Mouse (Mus musculus): ENCODE results near the gene Dpy19l3. TPM values are rescaled to one million over a fixed set of nuclear protein-coding genes. Genes with fewer than 3 reads are reported as not detected.

The Dpy19l3 gene
- total RNA-seq, 2 experiments from 2014 or later, result 1.7 to 6.2 TPM

- ATAC-seq (ENCODE audit: poor library complexity, severe bottlenecking), result peak; percentile 44
Observed at GRCm38 (mm10) chr7:35646317-35647081, 107.8 kb downstream of the Dpy19l3 start.

GRCm38 (mm10) chr7:35640072-35640471, 114.2 kb downstream of the Dpy19l3 start:
- ATAC-seq (ENCODE audit: poor library complexity, severe bottlenecking), result no peak

- ATAC-seq (ENCODE audit: poor library complexity, severe bottlenecking), result no peak
Observed at GRCm38 (mm10) chr7:35636874-35637273, 117.4 kb downstream of the Dpy19l3 start.

- no peak for ATAC-seq (ENCODE audit: poor library complexity, severe bottlenecking)
Observed at GRCm38 (mm10) chr7:35636229-35636628, 118.0 kb downstream of the Dpy19l3 start.

Other genes with a start within 250 kb of the Dpy19l3 start
- gene Tdrd12, start 216.7 kb downstream of the Dpy19l3 start, total RNA-seq (2015), result not detected in 2 replicates
- not detected in 2 replicates for gene Tdrd12, start 216.7 kb downstream of the Dpy19l3 start, total RNA-seq (2017)
- 39.6 and 46.4 TPM in 2 replicates for gene Nudt19, start 198.2 kb downstream of the Dpy19l3 start, total RNA-seq (2015)
- gene Nudt19, start 198.2 kb downstream of the Dpy19l3 start, total RNA-seq (2017), result 21.1 and 22.2 TPM in 2 replicates
- gene Rgs9bp, start 168.9 kb downstream of the Dpy19l3 start, total RNA-seq (2015), result 0.09 TPM in 1 of 2 replicates, not detected in the other
- 0.04 and 0.11 TPM in 2 replicates for gene Rgs9bp, start 168.9 kb downstream of the Dpy19l3 start, total RNA-seq (2017)
- 11.6 and 16.8 TPM in 2 replicates for gene Ankrd27, start 168.2 kb downstream of the Dpy19l3 start, total RNA-seq (2015)
- gene Ankrd27, start 168.2 kb downstream of the Dpy19l3 start, total RNA-seq (2017), result 17.0 and 21.4 TPM in 2 replicates
- 76.4 and 86.1 TPM in 2 replicates for gene Pdcd5, start 106.9 kb downstream of the Dpy19l3 start, total RNA-seq (2015)
- 36.6 and 52.4 TPM in 2 replicates for gene Pdcd5, start 106.9 kb downstream of the Dpy19l3 start, total RNA-seq (2017)
- 1.4 and 2.8 TPM in 2 replicates for gene Zfp507, start 48.5 kb upstream of the Dpy19l3 start, total RNA-seq (2015)
- 1.4 and 3.7 TPM in 2 replicates for gene Zfp507, start 48.5 kb upstream of the Dpy19l3 start, total RNA-seq (2017)

Measured in megakaryocyte, adult 5-6 weeks (primary cell).